Mouse (Mus musculus): ENCODE measurements around the gene Kndc1.

- no peak for TF ChIP-seq GATA1 (IDR thresholded peaks at IDR 0.05; ENCODE audit: low read length)
- TF ChIP-seq TAL1 (IDR thresholded peaks at IDR 0.05; ENCODE audit: low read length) = no peak
These were observed 93.8 kb downstream of the Kndc1 start for GRCm38 (mm10) chr7:139988272-139988671.
